Mouse (Mus musculus): Measurements from ENCODE around the gene Gins2. TPM values are rescaled to one million over a fixed set of nuclear protein-coding genes. Genes with fewer than 3 reads are reported as not detected.
A peak's percentile ranks its signal among the peaks of the same experiment; 100 is the strongest.

Gene Gins2
- 34.6 and 43.9 TPM in 2 replicates for total RNA-seq (2014; fragmentation: Nextera tagmentation)
- total RNA-seq (2017) = 11.3 and 27.9 TPM in 2 replicates
- polyA plus RNA-seq (2012) = 49.8 and 83.4 TPM in 2 replicates

- Histone ChIP-seq H3K27me3 (ENCODE audit: insufficient read depth, low read length) (peaks cover 16% of the 10 kb centered on the region), H3K4me1 (ENCODE audit: insufficient read depth, low read depth, low read length) (peaks cover 31% of the 10 kb centered on the region), H3K9me3 (replicated peaks) (no peaks in the 10 kb centered on the region), H3K4me3 (ENCODE audit: low read depth, low read length) (peak within 1 kb of the TSS; percentile 99), H3K36me3 (replicated peaks) (peaks cover 36% of the 10 kb centered on the region)
- no peak for TF ChIP-seq TAL1 (conservative IDR thresholded peaks at IDR 0.05; ENCODE audit: low read depth, low read length)
- TF ChIP-seq GATA1 (IDR thresholded peaks at IDR 0.05; ENCODE audit: borderline replicate concordance, low read length) = no peak
- no peak for TF ChIP-seq POLR2AphosphoS5 (IDR thresholded peaks at IDR 0.05; ENCODE audit: insufficient replicate concordance, low read depth, low read length)
- no peak for TF ChIP-seq GATA2 (IDR thresholded peaks at IDR 0.05; ENCODE audit: borderline replicate concordance, low read depth, low read length)
- no peak for TF ChIP-seq CTCF (IDR thresholded peaks at IDR 0.05; ENCODE audit: low read depth, low read length)
- ATAC-seq (ENCODE audit: extremely low read depth, insufficient number of reproducible peaks, low FRiP score, poor library complexity, severe bottlenecking) = peak; percentile 98
- peak; percentile 93 for DNase-seq (ENCODE audit: low spot score)
Observed at GRCm38 (mm10) chr8:120588908-120589771, at the start of gene Gins2. TSS of gene Gins2 (minus strand) at chr8:120589304.

GRCm38 (mm10) chr8:120634329-120634839 lies 45.3 kb upstream of the Gins2 start:
- Histone ChIP-seq H3K4me1 (ENCODE audit: insufficient read depth, low read depth, low read length) (no peaks in the 10 kb centered on the region), H3K27me3 (ENCODE audit: insufficient read depth, low read length) (peaks cover 45% of the 10 kb centered on the region), H3K9me3 (replicated peaks) (no peaks in the 10 kb centered on the region), H3K36me3 (replicated peaks) (no peaks in the 10 kb centered on the region), H3K4me3 (ENCODE audit: low read depth, low read length) (peak overlapping the region; percentile 7; the same call in 1 of the 2 replicates)
- ATAC-seq (ENCODE audit: extremely low read depth, insufficient number of reproducible peaks, low FRiP score, poor library complexity, severe bottlenecking) (no peak), DNase-seq (ENCODE audit: low spot score) (no peak)
- no peak for TF ChIP-seq GATA2 (IDR thresholded peaks at IDR 0.05; ENCODE audit: borderline replicate concordance, low read depth, low read length)
- no peak for TF ChIP-seq CTCF (IDR thresholded peaks at IDR 0.05; ENCODE audit: low read depth, low read length)
- no peak for TF ChIP-seq POLR2AphosphoS5 (IDR thresholded peaks at IDR 0.05; ENCODE audit: insufficient replicate concordance, low read depth, low read length)
- no peak for TF ChIP-seq TAL1 (conservative IDR thresholded peaks at IDR 0.05; ENCODE audit: low read depth, low read length)
- TF ChIP-seq GATA1 (IDR thresholded peaks at IDR 0.05; ENCODE audit: borderline replicate concordance, low read length) = no peak

- Histone ChIP-seq H3K9me3 (replicated peaks) (no peaks in the 10 kb centered on the region), H3K4me1 (ENCODE audit: insufficient read depth, low read depth, low read length) (no peaks in the 10 kb centered on the region), H3K36me3 (replicated peaks) (no peaks in the 10 kb centered on the region), H3K27me3 (ENCODE audit: insufficient read depth, low read length) (peaks cover 45% of the 10 kb centered on the region), H3K4me3 (ENCODE audit: low read depth, low read length) (peak overlapping the region; percentile 7; the same call in 1 of the 2 replicates)
- no peak for ATAC-seq (ENCODE audit: extremely low read depth, insufficient number of reproducible peaks, low FRiP score, poor library complexity, severe bottlenecking)
- no peak for TF ChIP-seq CTCF (IDR thresholded peaks at IDR 0.05; ENCODE audit: low read depth, low read length)
- no peak for TF ChIP-seq GATA1 (IDR thresholded peaks at IDR 0.05; ENCODE audit: borderline replicate concordance, low read length)
- no peak for TF ChIP-seq GATA2 (IDR thresholded peaks at IDR 0.05; ENCODE audit: borderline replicate concordance, low read depth, low read length)
- TF ChIP-seq TAL1 (conservative IDR thresholded peaks at IDR 0.05; ENCODE audit: low read depth, low read length) = no peak
- TF ChIP-seq POLR2AphosphoS5 (IDR thresholded peaks at IDR 0.05; ENCODE audit: insufficient replicate concordance, low read depth, low read length) = no peak
- no peak for DNase-seq (ENCODE audit: low spot score)
Observed at GRCm38 (mm10) chr8:120633665-120634271, 44.7 kb upstream of the Gins2 start.

- Histone ChIP-seq H3K27me3 (ENCODE audit: insufficient read depth, low read length) (peaks cover 45% of the 10 kb centered on the region), H3K9me3 (replicated peaks) (no peaks in the 10 kb centered on the region), H3K4me1 (ENCODE audit: insufficient read depth, low read depth, low read length) (no peaks in the 10 kb centered on the region), H3K36me3 (replicated peaks) (no peaks in the 10 kb centered on the region), H3K4me3 (ENCODE audit: low read depth, low read length) (no peak overlapping the region)
- no peak for ATAC-seq (ENCODE audit: extremely low read depth, insufficient number of reproducible peaks, low FRiP score, poor library complexity, severe bottlenecking)
- TF ChIP-seq GATA2 (IDR thresholded peaks at IDR 0.05; ENCODE audit: borderline replicate concordance, low read depth, low read length) (no peak), GATA1 (IDR thresholded peaks at IDR 0.05; ENCODE audit: borderline replicate concordance, low read length) (no peak), POLR2AphosphoS5 (IDR thresholded peaks at IDR 0.05; ENCODE audit: insufficient replicate concordance, low read depth, low read length) (no peak), TAL1 (conservative IDR thresholded peaks at IDR 0.05; ENCODE audit: low read depth, low read length) (no peak), CTCF (IDR thresholded peaks at IDR 0.05; ENCODE audit: low read depth, low read length) (no peak)
- no peak for DNase-seq (ENCODE audit: low spot score)
Observed at GRCm38 (mm10) chr8:120632969-120633664, 44.0 kb upstream of the Gins2 start.

GRCm38 (mm10) chr8:120631441-120632375 lies 42.6 kb upstream of the Gins2 start:
- Histone ChIP-seq H3K9me3 (replicated peaks) (no peaks in the 10 kb centered on the region), H3K27me3 (ENCODE audit: insufficient read depth, low read length) (peaks cover 41% of the 10 kb centered on the region), H3K4me3 (ENCODE audit: low read depth, low read length) (no peak overlapping the region), H3K36me3 (replicated peaks) (no peaks in the 10 kb centered on the region), H3K4me1 (ENCODE audit: insufficient read depth, low read depth, low read length) (no peaks in the 10 kb centered on the region)
- TF ChIP-seq GATA2 (IDR thresholded peaks at IDR 0.05; ENCODE audit: borderline replicate concordance, low read depth, low read length) = no peak
- TF ChIP-seq CTCF (IDR thresholded peaks at IDR 0.05; ENCODE audit: low read depth, low read length) = no peak
- TF ChIP-seq GATA1 (IDR thresholded peaks at IDR 0.05; ENCODE audit: borderline replicate concordance, low read length) = no peak
- TF ChIP-seq POLR2AphosphoS5 (IDR thresholded peaks at IDR 0.05; ENCODE audit: insufficient replicate concordance, low read depth, low read length) = no peak
- TF ChIP-seq TAL1 (conservative IDR thresholded peaks at IDR 0.05; ENCODE audit: low read depth, low read length) = no peak
- DNase-seq (ENCODE audit: low spot score) (no peak), ATAC-seq (ENCODE audit: extremely low read depth, insufficient number of reproducible peaks, low FRiP score, poor library complexity, severe bottlenecking) (no peak)
